Mouse (Mus musculus) Patski (cell line): Measurements from ENCODE around the gene Zfp827. TPM values are rescaled to one million over a fixed set of nuclear protein-coding genes. Genes with fewer than 3 reads are reported as not detected.

Source experiments
- ATAC-seq: fragments of 100-300 bp; one replicate; pipeline ENCODE4 v1.8.0; 2021
- CTCF ChIA-PET: fragments of 350-600 bp; sonication (Branson Sonifier 250); formaldehyde crosslinking; loops from one replicate; lab custom pipeline; 2022; ENCODE audit warnings: inconsistent platforms; lab: Charles Lee
- POLR2A ChIA-PET: fragments of 350-600 bp; sonication (Branson Sonifier 250); formaldehyde crosslinking; loops from one replicate; lab custom pipeline; 2022; ENCODE audit warnings: antibody characterized with exemption, inconsistent platforms; lab: Charles Lee
- DNase-seq: peaks from one replicate; pipeline ENCODE4 v3.0.0-alpha.2; 2011; ENCODE audit warnings: low read depth, low spot score
- H3K27me3 ChIP-seq: fragments of 371-371 bp; one replicate; pipeline ENCODE4 v1.5.1; 2021
- CTCF ChIP-seq: fragments of 100-300 bp; IDR thresholded peaks from one replicate; pipeline ENCODE4 v1.5.1; 2021
- in situ Hi-C: fragments of 300-500 bp; cut with MboI; formaldehyde crosslinking; loops from 3 replicates; pipeline ENCODE4 v1.11.1; 2018; ENCODE audit warnings: low pct_unique_long_range_greater_than_20kb, mixed read lengths
- polyA plus RNA-seq: library from polyadenylated mRNA; unstranded; gene quantifications from one replicate; pipeline ENCODE4 v1.2.3, GENCODE M21; 2021

The Zfp827 gene
- polyA plus RNA-seq, 1 experiment from 2014 or later, result 24.1 TPM

- in situ Hi-C loops, result no loop called here
Measured at GRCm38 (mm10) chr8:79173606-79174005, 145.4 kb downstream of the Zfp827 start.

DNA sequence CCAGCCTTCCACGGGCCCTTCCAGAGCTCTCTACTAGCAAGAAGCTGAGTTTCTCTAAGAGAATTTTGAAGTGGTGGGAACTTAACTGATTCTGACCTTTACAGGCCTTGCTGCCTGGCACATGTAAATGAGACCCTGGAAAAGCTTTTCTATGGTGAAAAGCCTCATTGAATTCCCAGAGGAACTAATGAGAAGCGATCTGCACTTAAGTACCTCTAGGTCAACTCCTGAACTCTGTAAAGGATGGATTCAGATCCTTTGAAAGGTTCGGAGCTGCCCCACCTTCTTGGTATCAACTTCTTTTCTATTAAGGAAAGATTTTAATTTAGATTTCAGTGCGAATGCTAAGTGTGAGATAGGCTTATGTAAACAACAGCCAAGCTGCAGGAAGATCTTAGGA is 147.8 kb downstream of the Zfp827 start:
- TF ChIP-seq CTCF, result no peak
- no peak for ATAC-seq
- H3K27me3 ChIP-seq, result no peaks in the 10 kb centered on the region
- no peak for DNase-seq
- in situ Hi-C loops, result no loop called here
- CTCF ChIA-PET, result interaction anchor here (1.5 kb wide), 1 partner anchor 21 kb away, joined by 3 read pairs; no protein-coding TSS in a partner anchor
- POLR2A ChIA-PET, result no interaction called here

More at GRCm38 (mm10) chr8:79173606-79174005, 145.4 kb downstream of the Zfp827 start:
- DNase-seq (no peak), ATAC-seq (peak; percentile 36)
- ChIA-PET POLR2A (no interaction called here), CTCF (interaction anchor here (1.1 to 1.8 kb wide), 3 partner anchors 8 to 14 kb away, joined by 3 read pairs; no protein-coding TSS in a partner anchor)
- TF ChIP-seq CTCF, result no peak
- H3K27me3 ChIP-seq, result no peaks in the 10 kb centered on the region

GRCm38 (mm10) chr8:79179678-79180077 is 151.4 kb downstream of the Zfp827 start:
- no peaks in the 10 kb centered on the region for H3K27me3 ChIP-seq
- no peak for TF ChIP-seq CTCF
- ChIA-PET POLR2A (no interaction called here), CTCF (interaction anchor here (1.4 kb wide), 1 partner anchor 15 kb away, joined by 3 read pairs; no protein-coding TSS in a partner anchor)
- ATAC-seq, result no peak
- in situ Hi-C loops, result no loop called here
- no peak for DNase-seq

GRCm38 (mm10) chr8:79185488-79185887 is 157.3 kb downstream of the Zfp827 start:
- in situ Hi-C loops, result no loop called here
- ChIA-PET CTCF (interaction anchor here (1.4 kb wide), 1 partner anchor 11 kb away, joined by 3 read pairs; no protein-coding TSS in a partner anchor), POLR2A (no interaction called here)
- ATAC-seq, result no peak
- no peaks in the 10 kb centered on the region for H3K27me3 ChIP-seq
- TF ChIP-seq CTCF, result no peak
- no peak for DNase-seq

DNA sequence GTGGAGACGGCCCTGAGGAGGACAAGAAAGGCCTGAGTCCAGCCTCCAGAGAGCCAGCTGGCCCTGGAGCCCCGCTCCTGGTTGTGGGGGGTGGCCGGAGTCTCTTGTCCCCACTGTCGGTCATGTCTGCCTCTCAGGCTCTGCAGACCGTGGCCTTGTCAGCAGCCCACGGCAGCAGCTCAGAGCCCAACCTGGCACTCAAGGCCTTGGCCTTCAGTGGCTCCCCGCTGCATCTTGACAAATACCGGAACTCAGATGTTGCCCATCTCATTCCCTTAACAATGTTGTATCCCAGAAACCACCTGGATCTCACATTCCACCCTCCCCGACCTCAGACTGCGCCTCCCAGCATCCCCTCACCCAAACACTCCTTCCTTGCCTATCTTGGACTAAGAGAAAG is 161.8 kb downstream of the Zfp827 start:
- ChIA-PET POLR2A (no interaction called here), CTCF (no interaction called here)
- in situ Hi-C loops, result no loop called here
- H3K27me3 ChIP-seq, result no peaks in the 10 kb centered on the region
- ATAC-seq (no peak), DNase-seq (no peak)
- TF ChIP-seq CTCF, result no peak

- TF ChIP-seq CTCF, result no peak
Measured at GRCm38 (mm10) chr8:79196481-79196880, 168.2 kb downstream of the Zfp827 start.

DNA sequence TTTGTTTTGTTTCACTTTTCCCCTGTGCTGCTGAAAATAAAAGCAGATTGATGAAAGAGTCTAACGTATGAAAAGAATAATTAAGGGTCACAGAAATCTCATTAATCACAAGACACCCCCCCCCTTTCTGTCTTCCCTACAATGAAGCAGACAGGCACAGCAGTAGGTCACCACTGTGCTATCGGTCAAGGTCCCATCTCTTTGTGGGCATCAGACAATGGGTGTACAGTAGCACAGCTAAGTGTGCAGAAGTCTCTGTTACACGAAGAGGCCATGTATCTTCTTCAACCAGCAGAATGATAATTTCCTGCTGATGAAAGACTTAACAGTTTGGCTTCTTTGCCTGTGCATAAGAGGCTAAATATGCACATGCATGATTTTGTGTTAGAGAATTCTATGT is 170.4 kb downstream of the Zfp827 start:
- POLR2A ChIA-PET, result no interaction called here
- in situ Hi-C loops, result no loop called here
- CTCF ChIA-PET, result interaction anchor here (2.3 kb wide), 1 partner anchor 12 kb away, joined by 6 read pairs; no protein-coding TSS in a partner anchor
- no peak for ATAC-seq
- no peaks in the 10 kb centered on the region for H3K27me3 ChIP-seq
- no peak for TF ChIP-seq CTCF
- no peak for DNase-seq

More at GRCm38 (mm10) chr8:79196481-79196880, 168.2 kb downstream of the Zfp827 start:
- in situ Hi-C loops, result no loop called here
- H3K27me3 ChIP-seq, result no peaks in the 10 kb centered on the region
- ChIA-PET CTCF (interaction anchor here (1.4 to 2.3 kb wide), 2 partner anchors 9 to 20 kb away, joined by 3 to 6 read pairs; no protein-coding TSS in a partner anchor), POLR2A (interaction anchor here (0.5 kb wide), 1 partner anchor 12 kb away, joined by 4 read pairs; no protein-coding TSS in a partner anchor)
- DNase-seq (no peak), ATAC-seq (no peak)

DNA sequence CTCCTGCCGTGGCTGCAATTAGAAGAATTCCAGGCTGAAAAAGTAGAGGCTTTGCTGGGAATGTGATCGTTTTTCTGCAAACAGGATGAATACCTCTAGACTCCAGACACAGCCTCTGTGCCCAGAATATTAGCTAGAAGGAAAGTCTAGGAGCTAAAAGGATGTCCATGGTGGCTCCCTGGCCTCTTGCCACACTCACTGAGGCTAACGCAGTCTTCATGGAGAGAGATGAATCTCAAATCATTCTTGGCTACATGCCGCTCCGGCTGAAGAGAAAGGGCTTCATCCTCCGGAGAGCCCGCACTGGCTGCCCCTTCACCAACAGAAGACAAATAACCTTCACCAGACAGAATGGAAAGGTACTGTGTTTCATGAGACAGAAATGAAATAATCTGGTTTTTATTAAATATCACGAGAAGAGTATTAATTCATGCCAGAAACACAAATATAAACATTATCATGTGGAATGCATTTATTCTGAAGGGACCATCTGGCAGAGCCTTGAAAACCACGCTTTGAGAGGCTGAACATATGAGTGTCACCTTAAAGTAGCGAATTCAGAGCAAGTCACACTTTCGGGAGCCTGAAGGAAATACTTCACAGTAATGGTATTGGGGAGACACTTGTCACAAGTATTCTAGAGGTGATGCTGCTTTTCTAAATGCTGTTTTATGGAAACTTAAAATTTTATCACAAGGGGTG is 173.4 kb downstream of the Zfp827 start:
- CTCF ChIA-PET, result no interaction called here
- DNase-seq (no peak), ATAC-seq (no peak)
- no peak for TF ChIP-seq CTCF
- no peaks in the 10 kb centered on the region for H3K27me3 ChIP-seq
- POLR2A ChIA-PET, result no interaction called here
- in situ Hi-C loops, result no loop called here

DNA sequence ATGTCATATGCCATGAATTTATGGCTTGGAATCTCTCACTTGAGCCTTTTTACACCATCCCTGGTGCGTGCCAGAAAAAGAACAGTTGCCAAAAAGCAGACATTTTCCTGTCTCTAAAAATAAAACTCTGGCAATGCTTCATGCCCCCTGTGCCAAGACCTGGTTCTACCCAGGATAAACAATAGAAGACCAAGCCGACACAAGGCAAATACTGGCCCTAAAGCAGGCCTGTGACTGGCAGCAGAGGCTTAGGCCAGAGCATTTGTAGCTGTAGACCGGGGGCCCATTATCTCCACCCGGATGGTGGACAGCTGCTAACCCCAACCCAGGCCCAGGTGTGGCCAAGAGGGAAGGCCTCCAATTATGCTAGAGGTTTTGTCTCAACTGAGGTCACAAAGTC is 178.7 kb downstream of the Zfp827 start:
- ATAC-seq, result no peak
- in situ Hi-C loops, result no loop called here
- ChIA-PET POLR2A (interaction anchor here (1.3 kb wide), 1 partner anchor 52 kb away, joined by 3 read pairs; no protein-coding TSS in a partner anchor), CTCF (no interaction called here)
- H3K27me3 ChIP-seq, result no peaks in the 10 kb centered on the region
- TF ChIP-seq CTCF, result no peak
- DNase-seq, result peak; percentile 62

GRCm38 (mm10) chr8:79208181-79208580 is 179.9 kb downstream of the Zfp827 start:
- ChIA-PET CTCF (no interaction called here), POLR2A (interaction anchor here (0.6 to 1.3 kb wide), 3 partner anchors 14 to 54 kb away, joined by 3 to 4 read pairs (median 3); no protein-coding TSS in a partner anchor)
- no peaks in the 10 kb centered on the region for H3K27me3 ChIP-seq
- peak; percentile 10 for ATAC-seq
- TF ChIP-seq CTCF, result no peak
- DNase-seq, result peak; percentile 41
- in situ Hi-C loops, result no loop called here
